Comparison of ENCODE assay signal across 15 mouse cellular contexts in genomic region chr3:97803675-97804074, GRCm38 (mm10).
DNase-seq lines count a peak whose midpoint lies in the region; ATAC-seq and TF ChIP-seq lines count a peak whose summit lies in the region.
"Had no signal": no experiment of that assay in that cellular context is flagged by ENCODE, and none has a peak within 500 bp of the region (broad histone marks: within the 10 kb centered on the region; RNA-seq: fewer than 3 reads in every experiment).

No protein-coding gene starts in this region.

- H3K27me3 ChIP-seq in kidney, adult 2 months (replicated peaks; ENCODE audit: control insufficient read depth, insufficient read depth, low read length) = no peaks in the 10 kb centered on the region
- no peaks in the 10 kb centered on the region for H3K27me3 ChIP-seq in lung, embryonic 16.5 days (ENCODE audit: control insufficient read depth, insufficient read depth, low read depth, low read length)
- no peaks in the 10 kb centered on the region for H3K27me3 ChIP-seq in stomach, embryonic 15.5 days (replicated peaks)

- TF ChIP-seq CTCF in kidney, adult 2 months (conservative IDR thresholded peaks at IDR 0.05; ENCODE audit: insufficient read depth, insufficient read length, low read depth, low read length) = no peak

- H3K4me2 ChIP-seq in lung, embryonic 16.5 days (ENCODE audit: low read depth, low read length) = no peak overlapping the region
- no peak overlapping the region for H3K4me2 ChIP-seq in stomach, embryonic 15.5 days

- intact Hi-C loops in heart, postnatal 25 days (cut with DNase I) = no loop called here

- peaks cover 2% of the 10 kb centered on the region; the same call in 1 of the 2 replicates for H3K4me1 ChIP-seq in kidney, adult 2 months (ENCODE audit: control insufficient read depth, insufficient read depth, low read length)
- H3K4me1 ChIP-seq in lung, embryonic 16.5 days (replicated peaks; ENCODE audit: control insufficient read depth, insufficient read depth, low read length) = peaks cover 11% of the 10 kb centered on the region
- H3K4me1 ChIP-seq in stomach, embryonic 15.5 days = 0 out of 2 replicates have a peak, but pooled peaks cover 5% of the 10 kb centered on the region

- peak overlapping the region; percentile 51 for H3K27ac ChIP-seq in kidney, adult 2 months (ENCODE audit: insufficient read depth, low read depth, low read length)
- H3K27ac ChIP-seq in lung, embryonic 16.5 days (ENCODE audit: low read length) = peak overlapping the region; percentile 66
- H3K27ac ChIP-seq in stomach, embryonic 15.5 days = no peak overlapping the region

- H3K4me3 ChIP-seq in kidney, adult 2 months (ENCODE audit: insufficient read depth, low read depth, low read length) = no peak overlapping the region
- H3K4me3 ChIP-seq in lung, embryonic 16.5 days (ENCODE audit: low read length) = no peak overlapping the region
- H3K4me3 ChIP-seq in stomach, embryonic 15.5 days (replicated peaks) = no peak overlapping the region

- no peak for TF ChIP-seq POLR2A in kidney, adult 2 months (IDR thresholded peaks at IDR 0.05; ENCODE audit: low read depth, low read length)

- H3K36me3 ChIP-seq in kidney, adult 2 months (ENCODE audit: control insufficient read depth, insufficient read depth, low read length) = no peaks in the 10 kb centered on the region
- no peaks in the 10 kb centered on the region for H3K36me3 ChIP-seq in lung, embryonic 16.5 days (ENCODE audit: control insufficient read depth, insufficient read depth, low read length)
- no peaks in the 10 kb centered on the region for H3K36me3 ChIP-seq in stomach, embryonic 15.5 days

- no peak overlapping the region for H3K9ac ChIP-seq in lung, embryonic 16.5 days (ENCODE audit: low read length)
- no peak overlapping the region for H3K9ac ChIP-seq in stomach, embryonic 15.5 days

- 40% methylated on average over 3 of the region's 3 CpGs for WGBS in kidney, adult 2 months
- WGBS in lung, embryonic 16.5 days = 40% methylated on average over 3 of the region's 3 CpGs
- 59% methylated on average over 3 of the region's 3 CpGs for WGBS in stomach, embryonic 15.5 days

- peak; percentile 19 for DNase-seq in heart, adult 11 months
- DNase-seq in heart, postnatal 25 days (ENCODE audit: low spot score) = no peak
- DNase-seq in kidney, adult 2 months = peak; percentile 34
- no peak for DNase-seq in kidney, adult 9 months
- DNase-seq in lung, postnatal 14 days = no peak
- DNase-seq in adrenal gland, postnatal 4 days (ENCODE audit: low spot score in 2 of 2) = no peak
- DNase-seq: adrenal gland, postnatal 25 days; cerebellum, adult 9-10 months; liver; midbrain, embryonic 14.5 days; spleen, adult 18-20 months; thymus, postnatal 4 days had no signal

- no peaks in the 10 kb centered on the region for H3K9me3 ChIP-seq in lung, embryonic 16.5 days (ENCODE audit: control insufficient read depth, low read length)
- H3K9me3 ChIP-seq in stomach, embryonic 15.5 days = no peaks in the 10 kb centered on the region

- peak; percentile 79; the same call in 1 of the 2 replicates for ATAC-seq in lung, embryonic 16.5 days (ENCODE audit: low read depth)
- ATAC-seq in stomach, embryonic 15.5 days (ENCODE audit: insufficient read depth, low FRiP score, low read depth) = peak; percentile 72; the same call in 1 of the 2 replicates
- ATAC-seq: forebrain, embryonic 16.5 days had no signal

Comparison
In these comparisons a context has a peak if more than half of its experiments do, and no peak if none do; other contexts are left out.
1. DNase-seq: peak in heart, adult 11 months (single experiment) and kidney, adult 2 months (single experiment); none in heart, postnatal 25 days (single experiment), kidney, adult 9 months (single experiment), lung, postnatal 14 days (single experiment) and adrenal gland, postnatal 4 days (0 of 2).